Mouse (Mus musculus): ENCODE results near the gene Krt78. TPM values are rescaled to one million over a fixed set of nuclear protein-coding genes. Genes with fewer than 3 reads are reported as not detected.
A peak's percentile ranks its signal among the peaks of the same experiment; 100 is the strongest.

The Krt78 gene
- polyA plus RNA-seq, 1 experiment from 2014 or later = not detected

- H3K36me3 ChIP-seq = no peaks in the 10 kb centered on the region
- no peak overlapping the region for H3K4me2 ChIP-seq
- H3K4me1 ChIP-seq (replicated peaks) = no peaks in the 10 kb centered on the region
- H3K9me3 ChIP-seq = no peaks in the 10 kb centered on the region
- no peak overlapping the region for H3K9ac ChIP-seq
- no peak overlapping the region for H3K4me3 ChIP-seq
- H3K27ac ChIP-seq (replicated peaks) = no peak overlapping the region
- 89% methylated on average over 3 of the region's 3 CpGs for WGBS
- no peaks in the 10 kb centered on the region for H3K27me3 ChIP-seq
- ATAC-seq (ENCODE audit: low FRiP score, low read depth) = no peak
Measured at GRCm38 (mm10) chr15:101958891-101959290, 4.8 kb upstream of the Krt78 start.

GRCm38 (mm10) chr15:101952733-101953474, 1.2 kb downstream of the Krt78 start:
- H3K4me2 ChIP-seq = no peak overlapping the region
- H3K4me1 ChIP-seq (replicated peaks) = no peaks in the 10 kb centered on the region
- no peak for ATAC-seq (ENCODE audit: low FRiP score, low read depth)
- no peak overlapping the region for H3K9ac ChIP-seq
- H3K4me3 ChIP-seq = no peak overlapping the region
- no peaks in the 10 kb centered on the region for H3K27me3 ChIP-seq
- no peaks in the 10 kb centered on the region for H3K9me3 ChIP-seq
- H3K27ac ChIP-seq (replicated peaks) = no peak overlapping the region
- 89% methylated on average over 7 of the region's 7 CpGs for WGBS
- no peaks in the 10 kb centered on the region for H3K36me3 ChIP-seq

- Histone ChIP-seq H3K4me2 (no peak overlapping the region), H3K36me3 (no peaks in the 10 kb centered on the region), H3K4me1 (replicated peaks) (peaks cover 5% of the 10 kb centered on the region; the same call in 1 of the 2 replicates), H3K9ac (no peak overlapping the region), H3K27ac (replicated peaks) (no peak overlapping the region), H3K4me3 (no peak overlapping the region), H3K27me3 (no peaks in the 10 kb centered on the region), H3K9me3 (no peaks in the 10 kb centered on the region)
- no peak for ATAC-seq (ENCODE audit: low FRiP score, low read depth)
- 95% methylated on average over 1 of the region's 1 CpGs for WGBS
Measured at GRCm38 (mm10) chr15:101945430-101945829, 8.7 kb downstream of the Krt78 start.

GRCm38 (mm10) chr15:101941948-101942347, 12.1 kb downstream of the Krt78 start:
- no peak for ATAC-seq (ENCODE audit: low FRiP score, low read depth)
- Histone ChIP-seq H3K4me3 (no peak overlapping the region), H3K27ac (replicated peaks) (no peak overlapping the region), H3K27me3 (no peaks in the 10 kb centered on the region), H3K36me3 (no peaks in the 10 kb centered on the region), H3K9ac (no peak overlapping the region), H3K4me1 (replicated peaks) (peaks cover 5% of the 10 kb centered on the region; the same call in 1 of the 2 replicates), H3K4me2 (no peak overlapping the region), H3K9me3 (no peaks in the 10 kb centered on the region)
- WGBS = 71% methylated on average over 8 of the region's 8 CpGs

- H3K36me3 ChIP-seq = no peaks in the 10 kb centered on the region
- no peak within 1 kb of the TSS for H3K4me2 ChIP-seq
- H3K27me3 ChIP-seq = no peaks in the 10 kb centered on the region
- no peak within 1 kb of the TSS for H3K27ac ChIP-seq (replicated peaks)
- ATAC-seq (ENCODE audit: low FRiP score, low read depth) = no peak
- H3K9ac ChIP-seq = no peak within 1 kb of the TSS
- 85% methylated on average over 6 of the region's 6 CpGs for whole genome bisulfite sequencing
- H3K4me3 ChIP-seq = no peak within 1 kb of the TSS
- H3K9me3 ChIP-seq = no peaks in the 10 kb centered on the region
- peaks cover 5% of the 10 kb centered on the region; the same call in 1 of the 2 replicates for H3K4me1 ChIP-seq (replicated peaks)
Measured at GRCm38 (mm10) chr15:101940274-101940829, 13.7 kb downstream of the Krt78 start, which contains the start of gene Krt79. Krt79 (minus strand) TSS chr15:101940324.

- H3K27ac ChIP-seq (replicated peaks) = no peak overlapping the region
- no peaks in the 10 kb centered on the region for H3K9me3 ChIP-seq
- ATAC-seq (ENCODE audit: low FRiP score, low read depth) = no peak
- WGBS = 87% methylated on average over 9 of the region's 9 CpGs
- no peak overlapping the region for H3K9ac ChIP-seq
- H3K27me3 ChIP-seq = no peaks in the 10 kb centered on the region
- no peak overlapping the region for H3K4me3 ChIP-seq
- H3K4me2 ChIP-seq = no peak overlapping the region
- peaks cover 5% of the 10 kb centered on the region; the same call in 1 of the 2 replicates for H3K4me1 ChIP-seq (replicated peaks)
- no peaks in the 10 kb centered on the region for H3K36me3 ChIP-seq
Measured at GRCm38 (mm10) chr15:101938600-101939308, 15.3 kb downstream of the Krt78 start.

- H3K4me2 ChIP-seq = no peak overlapping the region
- H3K9me3 ChIP-seq = no peaks in the 10 kb centered on the region
- 0 out of 2 replicates have a peak, but pooled peaks cover 3% of the 10 kb centered on the region for H3K27me3 ChIP-seq
- H3K27ac ChIP-seq (replicated peaks) = no peak overlapping the region
- no peak for ATAC-seq (ENCODE audit: low FRiP score, low read depth)
- H3K4me1 ChIP-seq (replicated peaks) = peaks cover 12% of the 10 kb centered on the region; the same call in 1 of the 2 replicates
- H3K4me3 ChIP-seq = no peak overlapping the region
- H3K9ac ChIP-seq = no peak overlapping the region
- 80% methylated on average over 6 of the region's 6 CpGs for WGBS
- no peaks in the 10 kb centered on the region for H3K36me3 ChIP-seq
Measured at GRCm38 (mm10) chr15:101933024-101933423, 21.1 kb downstream of the Krt78 start.

- Histone ChIP-seq H3K4me2 (peak overlapping the region; percentile 44), H3K9ac (no peak overlapping the region), H3K27me3 (0 out of 2 replicates have a peak, but pooled peaks cover 3% of the 10 kb centered on the region), H3K36me3 (no peaks in the 10 kb centered on the region), H3K4me3 (peak overlapping the region; percentile 2; the same call in 1 of the 2 replicates), H3K27ac (replicated peaks) (no peak overlapping the region), H3K4me1 (replicated peaks) (peaks cover 12% of the 10 kb centered on the region; the same call in 1 of the 2 replicates), H3K9me3 (no peaks in the 10 kb centered on the region)
- 2% methylated on average over 17 of the region's 17 CpGs for WGBS
- ATAC-seq (ENCODE audit: low FRiP score, low read depth) = no peak
Measured at GRCm38 (mm10) chr15:101929666-101930065, 24.4 kb downstream of the Krt78 start.

- Histone ChIP-seq H3K27ac (replicated peaks) (no peak overlapping the region), H3K9me3 (no peaks in the 10 kb centered on the region), H3K27me3 (0 out of 2 replicates have a peak, but pooled peaks cover 3% of the 10 kb centered on the region), H3K9ac (no peak overlapping the region), H3K4me3 (no peak overlapping the region), H3K4me2 (no peak overlapping the region), H3K36me3 (no peaks in the 10 kb centered on the region), H3K4me1 (replicated peaks) (peaks cover 12% of the 10 kb centered on the region; the same call in 1 of the 2 replicates)
- no peak for ATAC-seq (ENCODE audit: low FRiP score, low read depth)
- 21% methylated on average over 9 of the region's 9 CpGs for WGBS
Measured at GRCm38 (mm10) chr15:101929087-101929486, 25.0 kb downstream of the Krt78 start.

GRCm38 (mm10) chr15:101927340-101928080, 26.6 kb downstream of the Krt78 start:
- H3K4me2 ChIP-seq = no peak overlapping the region
- H3K27ac ChIP-seq (replicated peaks) = no peak overlapping the region
- 78% methylated on average over 12 of the region's 12 CpGs for WGBS
- no peak overlapping the region for H3K4me3 ChIP-seq
- H3K27me3 ChIP-seq = 0 out of 2 replicates have a peak, but pooled peaks cover 3% of the 10 kb centered on the region
- H3K9me3 ChIP-seq = no peaks in the 10 kb centered on the region
- no peak for ATAC-seq (ENCODE audit: low FRiP score, low read depth)
- no peak overlapping the region for H3K9ac ChIP-seq
- no peaks in the 10 kb centered on the region for H3K36me3 ChIP-seq
- peaks cover 12% of the 10 kb centered on the region; the same call in 1 of the 2 replicates for H3K4me1 ChIP-seq (replicated peaks)

- H3K4me3 ChIP-seq = no peak overlapping the region
- H3K4me2 ChIP-seq = no peak overlapping the region
- no peak overlapping the region for H3K27ac ChIP-seq (replicated peaks)
- H3K9me3 ChIP-seq = no peaks in the 10 kb centered on the region
- no peaks in the 10 kb centered on the region for H3K36me3 ChIP-seq
- no peak overlapping the region for H3K9ac ChIP-seq
- no peak for ATAC-seq (ENCODE audit: low FRiP score, low read depth)
- WGBS = 89% methylated on average over 1 of the region's 1 CpGs
- peaks cover 7% of the 10 kb centered on the region; the same call in 1 of the 2 replicates for H3K4me1 ChIP-seq (replicated peaks)
- 0 out of 2 replicates have a peak, but pooled peaks cover 3% of the 10 kb centered on the region for H3K27me3 ChIP-seq
Measured at GRCm38 (mm10) chr15:101925041-101925440, 29.0 kb downstream of the Krt78 start.

All from hindbrain, embryonic 15.5 days (tissue).